Mouse (Mus musculus) forebrain, embryonic 11.5 days (tissue): ENCODE results near the gene Iscu. TPM values are rescaled to one million over a fixed set of nuclear protein-coding genes. Genes with fewer than 3 reads are reported as not detected.

Experiments used
- ATAC-seq: fragments of 200-750 bp; cut with Nextera tagmentation; replicated peaks from 2 replicates; pipeline ENCODE4 v1.8.0; 2017; ENCODE audit warnings: moderate TSS enrichment; ENCODE audit not compliant: low FRiP score
- DNase-seq: peaks from one replicate; pipeline ENCODE4 v3.0.0-alpha.2; 2017; ENCODE audit warnings: low spot score
- H3K27ac ChIP-seq: fragments of 300-500 bp; sonication (generic); 2 replicates; pipeline ENCODE4 v1.5.1; 2014; ENCODE audit warnings: low read depth, low read length
- H3K27me3 ChIP-seq: fragments of 300-500 bp; sonication (generic); 2 replicates; pipeline ENCODE4 v1.6.1; 2014; ENCODE audit warnings: mild to moderate bottlenecking, low read length, mixed read lengths; ENCODE audit not compliant: control insufficient read depth, insufficient read depth
- H3K36me3 ChIP-seq: fragments of 300-500 bp; sonication (generic); 2 replicates; pipeline ENCODE4 v1.6.1; 2014; ENCODE audit warnings: mild to moderate bottlenecking, low read length, moderate library complexity, mixed read lengths; ENCODE audit not compliant: control insufficient read depth, insufficient read depth
- H3K4me1 ChIP-seq: fragments of 300-500 bp; sonication (generic); replicated peaks from 2 replicates; pipeline ENCODE4 v1.6.1; 2014; ENCODE audit warnings: low read length, mixed read lengths; ENCODE audit not compliant: control insufficient read depth, insufficient read depth
- H3K4me2 ChIP-seq: fragments of 300-500 bp; sonication (generic); 2 replicates; pipeline ENCODE4 v1.6.1; 2014; ENCODE audit warnings: low read depth, mild to moderate bottlenecking, low read length, moderate library complexity, mixed read lengths; ENCODE audit not compliant: severe bottlenecking
- H3K4me3 ChIP-seq: fragments of 300-500 bp; sonication (generic); 2 replicates; pipeline ENCODE4 v1.5.1; 2014; ENCODE audit warnings: low read depth, low read length
- H3K9ac ChIP-seq: fragments of 300-500 bp; sonication (generic); 2 replicates; pipeline ENCODE4 v1.6.1; 2014; ENCODE audit warnings: low read length
- H3K9me3 ChIP-seq: fragments of 300-500 bp; sonication (generic); 2 replicates; pipeline ENCODE4 v1.6.1; 2016; ENCODE audit warnings: low read length, mixed read lengths; ENCODE audit not compliant: control insufficient read depth
- WGBS: fragments of 180-500 bp; shearing (Covaris S2); extraction: QIAGEN DNeasy Blood & Tissue Kit; methylation state at CpG from one replicate; pipeline ENCODE4 v1.1.7; 2014; 5-methylcytosine and 5-hydroxymethylcytosine counted together
- polyA plus RNA-seq: library from polyadenylated mRNA; unstranded; fragments of >200 nt; fragmentation: Nextera tagmentation; extraction: Ambion mirVana; gene quantifications from 2 replicates; pipeline ENCODE4 v1.2.1, GENCODE M21; 2014

Gene Iscu
- polyA plus RNA-seq, 1 experiment from 2014 or later, result 99.4 TPM

DNA sequence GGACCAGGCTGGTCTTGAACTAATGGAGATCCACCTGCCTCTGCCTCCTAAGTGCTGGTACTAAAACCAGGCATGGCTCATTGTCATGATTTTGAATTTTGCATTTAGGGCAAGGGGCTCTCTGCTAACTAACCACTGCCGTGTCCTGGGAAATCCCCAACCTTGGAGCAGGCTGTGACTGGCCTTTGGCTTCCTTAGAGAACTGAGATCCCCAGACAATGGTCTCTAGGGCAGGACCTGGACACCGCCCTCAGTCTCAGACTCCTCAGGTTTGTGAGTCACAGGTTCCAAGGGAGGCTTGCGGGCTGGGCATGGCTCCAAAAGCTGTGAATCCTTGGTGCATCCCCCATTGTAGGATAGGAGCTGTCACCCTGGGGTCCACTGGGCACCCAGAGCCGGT is 54.1 kb downstream of the Iscu start:
- Histone ChIP-seq H3K4me3 (no peak overlapping the region), H3K9ac (no peak overlapping the region), H3K36me3 (no peaks in the 10 kb centered on the region), H3K9me3 (no peaks in the 10 kb centered on the region), H3K4me2 (no peak overlapping the region), H3K27me3 (no peaks in the 10 kb centered on the region), H3K27ac (no peak overlapping the region), H3K4me1 (no peaks in the 10 kb centered on the region)
- DNase-seq (no peak), ATAC-seq (no peak)
- WGBS, result 86% methylated on average over 4 of the region's 4 CpGs

Other genes with a start within 250 kb of the Iscu start
- gene Cmklr1, start 122.3 kb upstream of the Iscu start, polyA plus RNA-seq, result 0.89 and 1.1 TPM in 2 replicates
- not detected in 2 replicates for gene 1700069L16Rik, start 48.0 kb upstream of the Iscu start, polyA plus RNA-seq
- 3.4 and 4.6 TPM in 2 replicates for gene Ficd, start 36.9 kb upstream of the Iscu start, polyA plus RNA-seq
- gene Sart3, start 238 bp upstream of the Iscu start, polyA plus RNA-seq, result 77.5 and 81.8 TPM in 2 replicates
- gene Tmem119, start 27.8 kb downstream of the Iscu start, polyA plus RNA-seq, result 11.6 and 14.5 TPM in 2 replicates
- gene Selplg, start 59.9 kb downstream of the Iscu start, polyA plus RNA-seq, result 0.67 and 1.4 TPM in 2 replicates
- gene Coro1c, start 136.0 kb downstream of the Iscu start, polyA plus RNA-seq, result 231 and 246 TPM in 2 replicates
- 25.7 and 28.7 TPM in 2 replicates for gene Ssh1, start 221.1 kb downstream of the Iscu start, polyA plus RNA-seq
- not detected in 2 replicates for gene Dao, start 231.0 kb downstream of the Iscu start, polyA plus RNA-seq